Mouse (Mus musculus) stomach, embryonic 14.5 days (tissue): Measurements from ENCODE around the gene Gm12216. TPM values are rescaled to one million over a fixed set of nuclear protein-coding genes. Genes with fewer than 3 reads are reported as not detected.

Experiments
- ATAC-seq: fragments of 200-750 bp; cut with Nextera tagmentation; 2 replicates; pipeline ENCODE4 v1.8.0; 2017; ENCODE audit warnings: low read depth, moderate TSS enrichment; ENCODE audit not compliant: insufficient number of reproducible peaks, insufficient read depth, low FRiP score
- H3K27ac ChIP-seq: fragments of 300-500 bp; sonication (generic); 2 replicates; pipeline ENCODE4 v1.5.1; 2014; ENCODE audit warnings: mild to moderate bottlenecking, low read length, moderate library complexity, mixed read lengths
- H3K27me3 ChIP-seq: fragments of 300-500 bp; sonication (generic); 2 replicates; pipeline ENCODE4 v1.6.1; 2014; ENCODE audit warnings: low read length, control low read depth, mixed read lengths; ENCODE audit not compliant: control insufficient read depth, insufficient read depth
- H3K36me3 ChIP-seq: fragments of 300-500 bp; sonication (generic); 2 replicates; pipeline ENCODE4 v1.6.1; 2014; ENCODE audit warnings: mild to moderate bottlenecking, control low read depth, low read length, moderate library complexity, mixed read lengths; ENCODE audit not compliant: control insufficient read depth, insufficient read depth
- H3K4me1 ChIP-seq: fragments of 300-500 bp; sonication (generic); 2 replicates; pipeline ENCODE4 v1.6.1; 2014; ENCODE audit warnings: low read length, control low read depth, mixed read lengths; ENCODE audit not compliant: control insufficient read depth, insufficient read depth
- H3K4me2 ChIP-seq: fragments of 300-500 bp; sonication (generic); replicated peaks from 2 replicates; pipeline ENCODE4 v1.6.1; 2014; ENCODE audit warnings: low read depth, low read length, control low read depth
- H3K4me3 ChIP-seq: fragments of 300-500 bp; sonication (generic); 2 replicates; pipeline ENCODE4 v1.5.1; 2014; ENCODE audit warnings: low read depth, low read length, control low read depth
- H3K9ac ChIP-seq: fragments of 300-500 bp; sonication (generic); replicated peaks from 2 replicates; pipeline ENCODE4 v1.6.1; 2014; ENCODE audit warnings: low read depth, mild to moderate bottlenecking, control low read depth, low read length, moderate library complexity, mixed read lengths
- H3K9me3 ChIP-seq: fragments of 300-500 bp; sonication (generic); 2 replicates; pipeline ENCODE4 v1.6.1; 2016; ENCODE audit warnings: low read depth, low read length, control low read depth; ENCODE audit not compliant: control insufficient read depth
- WGBS: fragments of 180-500 bp; shearing (Covaris S2); extraction: QIAGEN DNeasy Blood & Tissue Kit; methylation state at CpG from one replicate; pipeline ENCODE4 v1.1.7; 2014; 5-methylcytosine and 5-hydroxymethylcytosine counted together
- polyA plus RNA-seq: library from polyadenylated mRNA; unstranded; fragments of >200 nt; fragmentation: Nextera tagmentation; extraction: Ambion mirVana; gene quantifications from 2 replicates; pipeline ENCODE4 v1.2.1, GENCODE M21; 2014

Gm12216 gene
- polyA plus RNA-seq, 1 experiment from 2014 or later: 4.3 TPM

DNA sequence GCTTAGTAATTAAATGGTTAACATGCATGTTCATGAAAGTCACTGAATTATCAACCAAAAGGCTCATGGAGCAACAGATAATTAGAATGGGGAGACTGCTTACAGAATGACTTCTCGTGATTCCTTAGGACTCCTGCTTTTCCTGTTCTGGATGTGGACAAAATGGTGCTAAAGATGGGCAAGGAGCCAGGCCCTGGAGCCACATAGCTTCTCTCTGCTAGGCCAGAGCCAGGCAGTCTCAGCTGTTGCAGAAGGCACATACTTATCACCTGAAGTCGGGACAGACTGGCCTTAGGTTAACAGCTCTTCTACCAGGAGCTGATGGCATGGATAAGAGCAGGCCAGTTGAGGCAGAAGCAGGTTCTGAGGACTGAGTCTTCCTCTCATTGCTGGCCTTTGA is 48.3 kb downstream of the Gm12216 start:
- WGBS: 56% methylated on average over 2 of the region's 2 CpGs
- Histone ChIP-seq H3K27ac (no peak overlapping the region), H3K36me3 (no peaks in the 10 kb centered on the region), H3K27me3 (no peaks in the 10 kb centered on the region), H3K9me3 (no peaks in the 10 kb centered on the region), H3K9ac (no peak overlapping the region), H3K4me2 (no peak overlapping the region), H3K4me1 (0 out of 2 replicates have a peak, but pooled peaks cover 4% of the 10 kb centered on the region), H3K4me3 (no peak overlapping the region)
- ATAC-seq: no peak

DNA sequence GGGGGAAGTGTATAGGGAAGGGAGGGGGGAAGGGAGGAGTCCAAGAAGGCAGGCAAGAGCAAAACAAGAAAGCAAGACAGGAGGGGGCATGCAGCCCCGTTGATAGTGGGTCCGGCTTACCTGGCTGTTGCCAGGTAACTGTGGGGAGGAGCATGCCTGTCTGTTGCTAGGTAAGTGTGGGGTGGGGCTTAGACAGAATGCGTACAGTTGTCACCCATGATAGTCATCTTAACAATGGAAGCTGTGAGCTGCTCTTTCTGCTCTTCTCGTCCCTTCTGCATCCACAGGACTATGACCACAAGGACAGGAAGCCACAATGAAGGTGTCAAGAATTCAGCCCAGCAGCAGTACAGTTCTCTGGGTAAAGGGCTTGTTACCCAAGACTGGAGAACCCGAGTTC is 48.9 kb downstream of the Gm12216 start:
- Histone ChIP-seq H3K27ac (no peak overlapping the region), H3K4me1 (0 out of 2 replicates have a peak, but pooled peaks cover 4% of the 10 kb centered on the region), H3K9me3 (no peaks in the 10 kb centered on the region), H3K36me3 (no peaks in the 10 kb centered on the region), H3K9ac (no peak overlapping the region), H3K27me3 (no peaks in the 10 kb centered on the region), H3K4me3 (no peak overlapping the region), H3K4me2 (no peak overlapping the region)
- ATAC-seq: no peak
- WGBS: 72% methylated on average over 5 of the region's 5 CpGs

DNA sequence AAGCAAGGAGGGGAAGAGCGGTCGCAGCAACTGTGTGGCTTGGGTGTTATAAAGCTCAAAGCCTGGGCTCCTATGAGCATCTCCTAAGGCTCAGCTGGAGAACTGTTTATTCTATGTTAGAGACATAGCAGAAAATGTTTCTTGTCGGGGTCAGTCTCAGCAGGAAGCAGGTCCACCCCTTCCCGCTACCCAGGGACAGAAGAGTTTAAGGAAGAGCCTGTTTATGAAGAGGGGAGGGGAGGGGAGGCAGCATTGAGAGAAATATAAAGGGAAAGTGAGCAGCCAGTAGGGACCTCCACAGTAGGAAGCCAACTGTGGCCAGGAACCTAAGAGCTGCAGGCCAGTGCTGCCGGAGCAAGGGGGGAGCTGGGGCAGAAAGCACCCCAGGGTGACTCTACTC is 49.7 kb downstream of the Gm12216 start:
- H3K27ac ChIP-seq: no peak overlapping the region; the same call in 1 of the 2 replicates
- 41% methylated on average over 5 of the region's 5 CpGs for WGBS

DNA sequence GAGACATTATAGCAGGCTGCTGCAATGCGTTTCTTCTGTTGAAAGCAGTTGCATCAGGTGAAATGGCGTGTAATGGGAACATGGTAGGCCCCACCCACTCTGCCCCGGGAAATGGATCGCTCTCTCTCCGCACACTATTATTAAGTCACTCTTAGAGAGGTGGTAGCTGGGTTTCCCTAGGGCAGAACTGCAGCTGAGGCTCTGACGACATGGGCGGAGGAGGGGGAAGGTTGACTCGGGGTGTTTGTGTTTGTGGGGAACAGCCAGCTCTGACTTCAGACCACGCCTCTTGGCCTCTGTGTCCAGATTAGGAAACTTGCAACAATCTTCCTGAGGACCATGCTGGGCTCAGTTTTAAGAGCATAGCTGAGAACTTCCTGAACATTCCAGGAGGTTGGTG is 53.3 kb downstream of the Gm12216 start:
- ATAC-seq: no peak
- Histone ChIP-seq H3K4me3 (no peak overlapping the region), H3K9ac (no peak overlapping the region), H3K4me1 (0 out of 2 replicates have a peak, but pooled peaks cover 4% of the 10 kb centered on the region), H3K9me3 (no peaks in the 10 kb centered on the region), H3K4me2 (no peak overlapping the region), H3K27me3 (no peaks in the 10 kb centered on the region), H3K36me3 (no peaks in the 10 kb centered on the region), H3K27ac (no peak overlapping the region)
- WGBS: 78% methylated on average over 9 of the region's 9 CpGs

More for the DNA sequence above, 49.7 kb downstream of the Gm12216 start:
- Histone ChIP-seq H3K27me3 (no peaks in the 10 kb centered on the region), H3K4me1 (0 out of 2 replicates have a peak, but pooled peaks cover 4% of the 10 kb centered on the region), H3K4me2 (no peak overlapping the region), H3K9ac (no peak overlapping the region), H3K36me3 (no peaks in the 10 kb centered on the region), H3K9me3 (no peaks in the 10 kb centered on the region), H3K4me3 (no peak overlapping the region)
- ATAC-seq: no peak; the same call in 1 of the 2 replicates

DNA sequence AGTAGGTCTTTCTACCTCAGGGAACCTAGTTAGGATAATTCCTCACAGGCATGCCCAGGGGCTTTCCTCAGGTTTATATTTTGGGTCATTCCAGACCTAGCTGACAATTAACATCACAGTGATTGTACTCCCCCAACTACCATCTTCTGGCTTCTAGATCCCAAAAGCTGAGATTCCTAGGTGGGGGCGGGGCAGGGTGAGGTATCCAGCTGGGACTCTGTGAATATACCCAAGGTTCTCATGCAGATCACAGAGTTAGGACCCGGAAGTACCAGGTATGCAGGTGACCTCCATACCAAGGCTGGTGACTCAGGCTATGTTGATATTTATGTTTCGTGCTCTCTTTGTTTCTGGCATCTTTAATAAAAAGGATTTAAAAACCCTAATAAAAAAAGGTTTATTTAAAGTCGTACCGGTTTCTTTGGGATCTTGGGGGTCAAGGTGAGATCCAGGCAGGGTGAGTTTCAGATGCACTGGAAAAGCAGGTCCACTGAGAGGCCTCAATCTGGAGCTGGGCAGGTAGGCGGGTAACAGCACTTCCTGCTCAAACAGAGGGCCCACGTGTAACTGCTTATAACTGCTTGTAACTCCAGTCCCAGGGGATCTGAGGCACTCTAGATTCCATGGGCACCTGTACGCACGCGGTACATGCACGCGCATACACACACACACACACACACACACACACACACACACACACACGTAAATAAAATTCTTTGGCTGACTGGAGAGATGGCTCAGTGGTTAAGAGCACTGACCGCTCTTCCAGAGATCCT is 54.3 kb downstream of the Gm12216 start:
- H3K36me3 ChIP-seq: no peaks in the 10 kb centered on the region
- H3K4me2 ChIP-seq: no peak overlapping the region
- 79% methylated on average over 14 of the region's 14 CpGs for WGBS
- H3K9me3 ChIP-seq: no peaks in the 10 kb centered on the region
- no peaks in the 10 kb centered on the region for H3K27me3 ChIP-seq
- no peak overlapping the region for H3K9ac ChIP-seq
- no peak overlapping the region for H3K4me3 ChIP-seq
- ATAC-seq: no peak
- no peak overlapping the region for H3K27ac ChIP-seq
- 0 out of 2 replicates have a peak, but pooled peaks cover 3% of the 10 kb centered on the region for H3K4me1 ChIP-seq

DNA sequence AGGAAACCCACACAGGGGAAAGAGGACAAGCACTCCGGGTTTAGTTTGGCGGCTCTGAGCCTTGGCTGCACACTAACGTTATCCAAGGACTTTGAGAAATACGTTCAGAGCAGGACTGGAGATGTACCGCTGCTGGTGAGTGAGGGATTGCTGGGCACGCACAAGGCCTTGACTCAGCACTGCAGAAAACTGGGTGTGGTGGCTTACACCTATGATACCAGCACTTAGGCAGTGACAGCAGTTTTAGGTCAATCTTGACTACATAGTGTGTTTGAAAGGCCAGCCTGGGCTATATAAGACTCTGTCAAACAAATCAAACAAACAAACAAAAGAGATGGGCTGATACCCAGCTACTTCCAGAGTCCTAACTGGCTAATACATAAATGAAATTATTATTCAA is 55.6 kb downstream of the Gm12216 start:
- 80% methylated on average over 6 of the region's 6 CpGs for WGBS
- Histone ChIP-seq H3K4me2 (no peak overlapping the region), H3K4me3 (no peak overlapping the region), H3K27ac (no peak overlapping the region), H3K4me1 (no peaks in the 10 kb centered on the region), H3K9me3 (no peaks in the 10 kb centered on the region), H3K9ac (no peak overlapping the region), H3K36me3 (no peaks in the 10 kb centered on the region), H3K27me3 (no peaks in the 10 kb centered on the region)
- ATAC-seq: no peak

- no peak overlapping the region for H3K4me3 ChIP-seq
- 72% methylated on average over 12 of the region's 12 CpGs for WGBS
Measured at GRCm38 (mm10) chr11:53803093-53803492, 56.0 kb downstream of the Gm12216 start.

GRCm38 (mm10) chr11:53800975-53801374 is 58.1 kb downstream of the Gm12216 start:
- H3K27ac ChIP-seq: no peak overlapping the region
- H3K36me3 ChIP-seq: no peaks in the 10 kb centered on the region
- H3K27me3 ChIP-seq: no peaks in the 10 kb centered on the region
- no peak overlapping the region for H3K4me2 ChIP-seq
- H3K9ac ChIP-seq: no peak overlapping the region
- ATAC-seq: no peak
- no peak overlapping the region for H3K4me3 ChIP-seq
- H3K9me3 ChIP-seq: no peaks in the 10 kb centered on the region
- H3K4me1 ChIP-seq: peaks cover 18% of the 10 kb centered on the region
- 83% methylated on average over 5 of the region's 5 CpGs for WGBS

More at GRCm38 (mm10) chr11:53803093-53803492, 56.0 kb downstream of the Gm12216 start:
- Histone ChIP-seq H3K4me1 (0 out of 2 replicates have a peak, but pooled peaks cover 1% of the 10 kb centered on the region), H3K36me3 (no peaks in the 10 kb centered on the region), H3K27me3 (no peaks in the 10 kb centered on the region), H3K9me3 (no peaks in the 10 kb centered on the region), H3K9ac (no peak overlapping the region), H3K4me2 (no peak overlapping the region), H3K27ac (no peak overlapping the region)
- ATAC-seq: no peak
